Mouse (Mus musculus): ENCODE results near the gene Ccdc136. TPM values are rescaled to one million over a fixed set of nuclear protein-coding genes. Genes with fewer than 3 reads are reported as not detected.

Ccdc136 gene
- polyA plus RNA-seq, 1 experiment from 2014 or later, result 27.6 TPM

GRCm38 (mm10) chr6:29430681-29431420, 34.7 kb downstream of the Ccdc136 start:
- H3K4me2 ChIP-seq, result peak overlapping the region; percentile 89
- peak overlapping the region; percentile 74 for H3K9ac ChIP-seq
- H3K36me3 ChIP-seq, result no peaks in the 10 kb centered on the region
- no peak for ATAC-seq (ENCODE audit: extremely low read depth, insufficient number of reproducible peaks, low FRiP score, low TSS enrichment)
- WGBS, result 26% methylated on average over 15 of the region's 15 CpGs
- no peaks in the 10 kb centered on the region for H3K27me3 ChIP-seq (replicated peaks)
- peak overlapping the region; percentile 99 for H3K27ac ChIP-seq (replicated peaks)
- no peak overlapping the region for H3K4me3 ChIP-seq
- H3K9me3 ChIP-seq, result no peaks in the 10 kb centered on the region
- H3K4me1 ChIP-seq, result peaks cover 40% of the 10 kb centered on the region

GRCm38 (mm10) chr6:29431473-29431872, 35.4 kb downstream of the Ccdc136 start:
- H3K4me2 ChIP-seq, result peak overlapping the region; percentile 89
- H3K9ac ChIP-seq, result peak overlapping the region; percentile 98
- H3K4me3 ChIP-seq, result no peak overlapping the region
- 17% methylated on average over 5 of the region's 5 CpGs for WGBS
- H3K4me1 ChIP-seq, result peaks cover 46% of the 10 kb centered on the region
- H3K27me3 ChIP-seq (replicated peaks), result no peaks in the 10 kb centered on the region
- no peaks in the 10 kb centered on the region for H3K9me3 ChIP-seq
- peak overlapping the region; percentile 99 for H3K27ac ChIP-seq (replicated peaks)
- peak; percentile 23; the same call in 1 of the 2 replicates for ATAC-seq (ENCODE audit: extremely low read depth, insufficient number of reproducible peaks, low FRiP score, low TSS enrichment)
- H3K36me3 ChIP-seq, result no peaks in the 10 kb centered on the region

DNA sequence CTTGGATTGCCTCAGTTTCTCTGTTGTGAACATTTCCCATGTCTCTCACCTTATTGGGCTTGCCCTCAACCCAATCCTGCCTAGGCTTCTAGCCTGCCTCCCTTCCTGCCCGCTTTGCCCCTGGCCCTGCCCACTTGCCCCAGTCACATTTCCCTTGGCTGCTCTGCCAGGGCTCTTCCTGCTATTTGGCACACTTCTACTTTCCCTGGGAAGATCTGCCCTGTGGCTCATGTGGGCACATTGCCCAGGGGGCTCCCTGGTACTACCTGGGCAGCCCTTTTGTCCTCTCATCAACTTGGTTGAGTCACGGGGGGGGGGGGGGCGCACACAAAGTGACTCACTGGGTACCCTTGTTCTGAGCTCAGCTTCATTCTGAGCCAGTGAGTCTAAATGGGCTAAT, 36.0 kb downstream of the Ccdc136 start:
- 43% methylated on average over 3 of the region's 3 CpGs for WGBS
- no peak for ATAC-seq (ENCODE audit: extremely low read depth, insufficient number of reproducible peaks, low FRiP score, low TSS enrichment)
- H3K9me3 ChIP-seq, result no peaks in the 10 kb centered on the region
- peak overlapping the region; percentile 98 for H3K9ac ChIP-seq
- peak overlapping the region; percentile 99 for H3K27ac ChIP-seq (replicated peaks)
- peak overlapping the region; percentile 89 for H3K4me2 ChIP-seq
- no peaks in the 10 kb centered on the region for H3K27me3 ChIP-seq (replicated peaks)
- peaks cover 53% of the 10 kb centered on the region for H3K4me1 ChIP-seq
- H3K4me3 ChIP-seq, result 0 out of 2 replicates have a peak overlapping the region, but pooled peaks have one; percentile 81
- H3K36me3 ChIP-seq, result peaks cover 3% of the 10 kb centered on the region

DNA sequence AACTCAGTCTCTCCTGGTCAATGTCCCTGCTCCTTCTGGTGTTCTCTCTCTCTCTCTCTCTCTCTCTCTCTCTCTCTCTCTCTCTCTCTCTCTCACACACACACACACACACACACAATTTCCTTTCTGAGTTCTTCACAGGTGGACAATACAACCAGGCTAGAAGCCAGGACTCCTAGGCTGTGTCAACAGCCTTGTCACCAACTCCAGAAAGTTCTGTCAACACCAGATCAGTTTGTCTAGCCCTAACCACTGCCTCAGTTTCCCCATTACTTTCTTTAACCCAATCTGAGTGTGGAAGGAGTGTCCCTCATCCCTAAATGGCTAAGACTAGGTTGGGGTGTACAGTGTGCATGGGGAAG, 36.5 kb downstream of the Ccdc136 start:
- H3K36me3 ChIP-seq, result peaks cover 8% of the 10 kb centered on the region
- ATAC-seq (ENCODE audit: extremely low read depth, insufficient number of reproducible peaks, low FRiP score, low TSS enrichment), result no peak

DNA sequence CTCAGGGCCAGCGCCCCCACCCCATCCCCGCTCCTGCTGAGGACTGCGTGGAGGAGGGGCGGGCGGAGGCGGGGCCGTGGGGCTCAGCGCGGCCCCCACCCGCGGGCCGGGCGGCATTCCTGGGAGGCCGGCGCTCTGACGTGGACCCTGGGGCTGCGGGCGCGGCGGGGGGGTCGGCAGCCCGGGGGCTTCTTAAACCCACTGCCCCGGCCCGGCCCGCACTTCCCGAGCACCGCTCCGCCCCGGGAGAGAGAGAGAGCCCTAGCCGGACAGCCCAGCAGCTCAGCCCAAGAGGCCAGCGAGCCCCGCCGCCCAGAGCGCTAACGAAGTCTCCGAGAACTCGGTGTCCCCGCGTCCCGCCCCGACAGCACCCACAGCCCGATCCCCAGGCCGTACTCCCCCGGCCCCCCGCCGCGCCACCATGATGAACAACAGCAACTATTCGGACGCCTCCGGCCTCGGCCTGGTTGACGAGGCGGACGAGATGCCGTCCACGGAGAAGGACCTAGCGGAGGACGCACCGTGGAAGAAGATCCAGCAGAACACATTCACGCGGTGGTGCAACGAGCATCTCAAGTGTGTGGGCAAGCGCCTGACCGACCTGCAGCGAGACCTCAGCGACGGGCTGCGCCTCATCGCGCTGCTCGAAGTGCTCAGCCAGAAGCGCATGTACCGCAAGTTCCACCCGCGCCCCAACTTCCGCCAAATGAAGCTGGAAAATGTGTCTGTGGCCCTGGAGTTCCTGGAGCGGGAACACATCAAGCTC, 37.1 kb downstream of the Ccdc136 start, which contains the start of gene Flnc:
Gene Flnc, plus strand, starts transcription at position 219 of the 766 bp plus-strand sequence.
- peak within 1 kb of the TSS; percentile 99 for H3K27ac ChIP-seq (replicated peaks)
- no peaks in the 10 kb centered on the region for H3K9me3 ChIP-seq
- peaks cover 56% of the 10 kb centered on the region for H3K4me1 ChIP-seq
- peak within 1 kb of the TSS; percentile 81 for H3K4me3 ChIP-seq
- peak; percentile 29; the same call in 1 of the 2 replicates for ATAC-seq (ENCODE audit: extremely low read depth, insufficient number of reproducible peaks, low FRiP score, low TSS enrichment)
- WGBS, result under 1% methylated on average over 67 of the region's 77 CpGs
- H3K36me3 ChIP-seq, result peaks cover 14% of the 10 kb centered on the region
- H3K4me2 ChIP-seq, result peak within 1 kb of the TSS; percentile 89
- H3K27me3 ChIP-seq (replicated peaks), result no peaks in the 10 kb centered on the region
- peak within 1 kb of the TSS; percentile 98 for H3K9ac ChIP-seq

More for the DNA sequence above, 36.5 kb downstream of the Ccdc136 start:
- peak overlapping the region; percentile 98 for H3K9ac ChIP-seq
- peak overlapping the region; percentile 89 for H3K4me2 ChIP-seq
- H3K4me3 ChIP-seq, result peak overlapping the region; percentile 81
- no peaks in the 10 kb centered on the region for H3K27me3 ChIP-seq (replicated peaks)
- H3K27ac ChIP-seq (replicated peaks), result peak overlapping the region; percentile 99
- H3K4me1 ChIP-seq, result peaks cover 56% of the 10 kb centered on the region
- H3K9me3 ChIP-seq, result no peaks in the 10 kb centered on the region

- Histone ChIP-seq H3K4me2 (peak overlapping the region; percentile 89), H3K9ac (peak overlapping the region; percentile 98), H3K27ac (replicated peaks) (peak overlapping the region; percentile 99), H3K9me3 (no peaks in the 10 kb centered on the region), H3K4me1 (peaks cover 56% of the 10 kb centered on the region), H3K4me3 (peak overlapping the region; percentile 81), H3K27me3 (replicated peaks) (no peaks in the 10 kb centered on the region), H3K36me3 (peaks cover 22% of the 10 kb centered on the region)
- 1% methylated on average over 27 of the region's 27 CpGs for WGBS
- ATAC-seq (ENCODE audit: extremely low read depth, insufficient number of reproducible peaks, low FRiP score, low TSS enrichment), result peak; percentile 42; the same call in 1 of the 2 replicates
These were observed 38.0 kb downstream of the Ccdc136 start for GRCm38 (mm10) chr6:29433804-29434795.

DNA sequence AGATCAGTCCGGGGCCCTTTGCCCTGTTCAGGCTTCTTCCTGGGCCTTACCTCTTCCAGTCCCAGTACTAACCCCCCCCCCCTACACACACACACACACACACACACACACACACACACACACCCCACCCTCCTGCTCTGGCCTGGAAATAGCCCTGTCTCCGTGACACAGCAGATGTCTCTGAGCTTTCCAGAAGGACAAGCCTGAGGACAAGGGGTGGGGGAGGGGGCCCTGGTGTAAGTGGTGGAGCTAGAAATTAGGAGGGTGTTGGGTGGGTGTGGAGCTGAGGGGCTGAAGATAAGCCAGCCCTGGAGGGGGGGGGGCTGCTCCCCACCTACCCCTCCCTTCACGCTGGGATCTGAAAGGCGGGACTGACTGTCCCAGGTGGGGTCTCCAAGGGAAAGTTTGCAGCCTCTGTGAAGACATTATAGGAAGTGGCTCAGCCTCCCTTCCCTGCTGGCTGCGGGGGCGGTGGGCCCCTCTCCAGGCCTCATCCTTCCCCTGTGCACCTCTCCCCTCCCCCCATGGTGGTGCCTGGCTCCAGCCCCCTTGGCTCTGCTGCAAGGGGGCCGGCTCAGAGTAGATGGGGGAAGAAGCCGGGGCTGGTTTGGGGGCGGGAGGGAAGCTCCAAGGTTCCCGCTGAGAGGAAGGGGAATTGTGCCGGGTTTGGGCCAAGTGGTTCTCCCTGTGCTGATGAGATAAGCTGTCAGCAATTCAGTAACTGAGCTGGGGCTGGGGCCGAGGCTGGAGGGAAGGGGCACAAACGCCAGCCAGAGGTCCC, 39.0 kb downstream of the Ccdc136 start:
- Histone ChIP-seq H3K4me3 (peak overlapping the region; percentile 81), H3K9ac (peak overlapping the region; percentile 98), H3K9me3 (no peaks in the 10 kb centered on the region), H3K27me3 (replicated peaks) (no peaks in the 10 kb centered on the region), H3K4me2 (peak overlapping the region; percentile 89), H3K4me1 (peaks cover 53% of the 10 kb centered on the region), H3K27ac (replicated peaks) (peak overlapping the region; percentile 99), H3K36me3 (peaks cover 32% of the 10 kb centered on the region)
- peak; percentile 7; the same call in 1 of the 2 replicates for ATAC-seq (ENCODE audit: extremely low read depth, insufficient number of reproducible peaks, low FRiP score, low TSS enrichment)
- 2% methylated on average over 13 of the region's 13 CpGs for WGBS

DNA sequence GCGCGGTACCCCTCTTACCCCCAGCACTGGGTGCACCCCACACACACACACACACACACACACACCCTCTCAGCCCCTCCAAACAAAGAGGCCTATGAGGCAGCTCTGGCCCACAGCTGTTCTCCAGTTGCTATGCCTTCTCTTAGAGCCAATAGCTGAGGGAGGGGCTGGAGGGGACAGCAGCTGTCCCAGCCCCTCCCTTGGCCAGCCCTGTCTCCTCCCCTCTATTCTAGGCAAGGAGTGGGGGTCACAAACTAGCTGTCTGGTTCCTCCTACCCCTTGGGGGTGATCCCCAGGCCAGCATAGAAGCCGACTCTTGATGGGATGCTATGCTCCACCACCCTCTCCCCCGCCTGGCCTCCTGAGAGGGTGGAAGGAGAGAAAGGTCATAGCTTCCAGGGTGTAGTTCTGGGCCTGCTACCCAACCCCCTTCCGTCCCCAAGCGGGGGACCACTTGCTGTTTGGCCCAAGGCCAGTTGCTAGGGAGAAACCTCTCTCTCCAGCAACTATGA, 39.9 kb downstream of the Ccdc136 start:
- 9% methylated on average over 5 of the region's 6 CpGs for WGBS
- H3K27ac ChIP-seq (replicated peaks), result peak overlapping the region; percentile 99
- peak overlapping the region; percentile 98 for H3K9ac ChIP-seq
- peaks cover 41% of the 10 kb centered on the region for H3K36me3 ChIP-seq
- H3K4me3 ChIP-seq, result peak overlapping the region; percentile 81
- H3K27me3 ChIP-seq (replicated peaks), result no peaks in the 10 kb centered on the region
- peaks cover 44% of the 10 kb centered on the region for H3K4me1 ChIP-seq
- no peak for ATAC-seq (ENCODE audit: extremely low read depth, insufficient number of reproducible peaks, low FRiP score, low TSS enrichment)
- peak overlapping the region; percentile 89 for H3K4me2 ChIP-seq
- H3K9me3 ChIP-seq, result no peaks in the 10 kb centered on the region

DNA sequence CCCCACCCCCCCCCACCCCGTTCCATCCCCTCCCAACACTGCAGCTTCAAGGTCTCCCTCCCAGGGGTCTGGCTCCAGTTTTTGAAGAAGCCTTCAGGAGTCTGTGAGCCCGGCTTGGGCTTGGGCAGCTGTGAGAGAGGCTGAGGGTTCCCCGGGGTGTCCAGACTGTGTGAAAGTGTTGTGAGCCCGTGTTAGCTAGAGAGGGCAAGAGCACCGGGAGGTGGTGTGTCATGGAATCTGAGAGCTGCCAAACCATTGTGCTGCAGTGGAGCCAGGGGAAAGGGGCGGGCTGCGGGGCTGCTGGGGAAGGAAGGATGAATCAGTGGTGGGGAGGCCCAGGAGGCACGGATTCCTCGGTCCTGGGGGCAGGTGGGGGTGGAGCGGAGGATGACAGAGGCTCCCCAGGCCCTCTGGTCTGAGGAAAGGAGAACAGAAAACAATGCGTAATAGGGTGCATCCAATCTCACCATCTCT, 40.4 kb downstream of the Ccdc136 start:
- Histone ChIP-seq H3K4me2 (peak overlapping the region; percentile 89), H3K36me3 (peaks cover 46% of the 10 kb centered on the region), H3K27me3 (replicated peaks) (no peaks in the 10 kb centered on the region), H3K9ac (peak overlapping the region; percentile 98), H3K27ac (replicated peaks) (peak overlapping the region; percentile 99), H3K4me1 (peaks cover 39% of the 10 kb centered on the region), H3K9me3 (no peaks in the 10 kb centered on the region), H3K4me3 (peak overlapping the region; percentile 81)
- ATAC-seq (ENCODE audit: extremely low read depth, insufficient number of reproducible peaks, low FRiP score, low TSS enrichment), result no peak
- 4% methylated on average over 11 of the region's 11 CpGs for WGBS

GRCm38 (mm10) chr6:29439251-29439650, 43.1 kb downstream of the Ccdc136 start:
- Histone ChIP-seq H3K4me1 (peaks cover 24% of the 10 kb centered on the region), H3K27me3 (replicated peaks) (no peaks in the 10 kb centered on the region), H3K36me3 (peaks cover 74% of the 10 kb centered on the region), H3K27ac (replicated peaks) (no peak overlapping the region), H3K4me3 (no peak overlapping the region), H3K4me2 (no peak overlapping the region), H3K9ac (no peak overlapping the region), H3K9me3 (no peaks in the 10 kb centered on the region)
- no peak for ATAC-seq (ENCODE audit: extremely low read depth, insufficient number of reproducible peaks, low FRiP score, low TSS enrichment)
- WGBS, result 82% methylated on average over 4 of the region's 4 CpGs
